Mouse (Mus musculus): ENCODE results near the gene Capza2.
"Not testable (repeated sequence)": the region's sequence is repeated elsewhere in the genome, so short reads cannot be mapped to it uniquely, and the experiment has no call there.

Gene Capza2

DNA sequence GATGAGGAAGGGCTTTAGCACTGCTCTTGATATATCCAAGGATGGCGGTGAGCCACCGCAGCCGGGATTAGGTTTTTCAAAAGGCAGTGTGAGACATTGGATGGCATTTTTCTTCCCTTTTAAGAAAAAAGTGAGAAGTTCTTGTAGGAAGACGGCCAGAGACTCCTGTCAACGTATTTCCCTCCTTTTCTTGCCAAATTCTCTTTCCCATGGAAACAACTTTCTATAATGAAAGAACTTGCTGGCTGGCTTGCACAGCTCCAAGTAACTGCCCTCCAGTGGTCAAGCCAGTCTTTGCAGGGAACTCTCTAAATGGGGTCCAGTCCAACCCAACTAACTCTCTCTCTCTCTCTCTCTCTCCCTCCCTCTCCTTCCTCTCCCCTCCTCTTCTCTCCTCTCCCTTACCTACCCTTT lies 60.3 kb downstream of the Capza2 start:
- DNase-seq (ENCODE audit: low read depth in 1 of 2, low spot score in 2 of 2) = no peak

DNA sequence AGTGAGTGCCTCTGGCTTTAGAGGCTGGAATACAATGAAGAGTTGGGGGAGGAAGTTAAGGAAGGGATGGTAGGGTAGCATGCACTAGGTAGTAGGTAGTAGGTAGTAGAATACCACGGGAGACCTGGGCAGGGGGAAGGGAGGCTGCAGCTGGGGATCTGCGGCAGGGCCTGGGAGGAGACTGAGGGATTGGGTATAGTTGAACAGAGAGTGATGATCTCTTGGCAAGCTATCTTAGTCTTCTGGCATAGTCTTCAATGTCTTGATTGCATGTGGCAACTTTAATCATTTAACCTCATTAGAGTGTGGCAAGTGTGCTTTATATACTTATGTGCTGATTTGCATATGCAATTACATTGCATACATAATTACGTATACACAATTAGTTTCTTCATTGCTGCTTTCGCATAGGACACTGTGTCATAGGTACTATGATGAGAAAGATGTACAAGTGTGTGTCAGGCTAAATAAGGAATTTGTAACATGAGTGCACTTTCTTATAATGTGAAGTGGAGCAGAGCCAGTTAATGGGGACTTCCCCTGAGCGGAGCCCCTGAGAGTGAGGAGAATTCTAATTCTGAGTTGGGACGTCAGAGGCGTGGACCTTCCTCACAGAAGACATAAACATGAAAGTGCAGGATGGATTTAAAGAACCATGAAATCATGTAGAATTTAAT lies 65.0 kb downstream of the Capza2 start:
- DNase-seq (ENCODE audit: low read depth in 1 of 2, low spot score in 2 of 2) = no peak

DNA sequence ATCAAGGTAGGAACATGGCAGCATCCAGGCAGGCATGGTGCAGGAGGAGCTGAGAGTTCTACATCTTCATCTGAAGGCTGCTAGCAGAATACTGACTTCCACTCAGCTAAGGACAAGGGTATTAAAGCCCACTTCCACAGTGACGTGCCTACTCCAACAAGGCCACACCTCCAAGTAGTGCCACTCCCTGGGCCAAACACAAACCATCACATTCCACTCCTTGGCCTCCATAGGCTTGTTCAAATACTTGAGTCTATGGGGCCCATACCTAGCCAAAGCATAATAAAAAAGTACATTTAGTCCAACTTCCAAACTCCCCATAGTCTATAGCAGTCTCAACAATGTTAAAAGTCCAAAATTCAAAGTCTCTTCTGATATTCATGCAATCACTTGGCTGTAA lies 68.0 kb downstream of the Capza2 start:
- DNase-seq (ENCODE audit: low read depth in 1 of 2, low spot score in 2 of 2) = not testable (repeated sequence)

DNA sequence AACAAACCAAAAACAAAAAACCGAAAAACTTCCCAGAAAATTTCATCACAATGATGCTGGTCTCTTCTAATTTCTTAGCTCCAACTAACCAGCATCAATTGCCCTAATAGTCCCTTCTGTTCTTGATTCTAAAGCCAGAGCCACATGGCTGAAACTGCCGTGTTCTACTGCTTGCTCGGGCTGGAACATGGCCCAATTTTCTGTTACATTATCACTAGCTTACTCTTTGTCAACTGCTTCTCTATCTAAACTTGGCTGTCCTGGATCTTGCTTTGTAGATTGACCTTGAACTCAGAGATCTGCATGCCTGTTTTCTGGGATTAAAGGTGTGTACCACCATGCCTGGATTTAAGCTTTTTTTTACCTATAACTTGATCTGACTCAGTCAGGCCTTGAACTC lies 69.9 kb downstream of the Capza2 start:
- no peak for DNase-seq (ENCODE audit: low read depth in 1 of 2, low spot score in 2 of 2)

Data from monocyte, adult 2 months (primary cell).